Mouse (Mus musculus) liver, adult (tissue): ENCODE measurements around the gene Gnl3.

ENCODE experiments used
- GATA4 ChIP-seq: IDR thresholded peaks from 2 replicates; pipeline ENCODE4 v1.6.1; 2014; ENCODE audit warnings: mild to moderate bottlenecking, low read length; ENCODE audit not compliant: insufficient replicate concordance

The Gnl3 gene

GRCm38 (mm10) chr14:30976222-30976621 lies 42.7 kb downstream of the Gnl3 start:
- TF ChIP-seq GATA4 = no peak

GRCm38 (mm10) chr14:30974204-30974603 lies 44.7 kb downstream of the Gnl3 start:
- TF ChIP-seq GATA4 = no peak
